Comparison of ENCODE assay signal across 32 mouse cellular contexts in genomic region chr15:62907181-62907580, GRCm38 (mm10).
"Had no signal": no experiment of that assay in that cellular context is flagged by ENCODE, and none has a peak within 500 bp of the region (broad histone marks: within the 10 kb centered on the region; RNA-seq: fewer than 3 reads in every experiment).

No protein-coding gene starts in this region.

- H3K27ac ChIP-seq: limb, embryonic 10.5 days; limb, embryonic 12.5 days; limb, embryonic 13.5 days; limb, embryonic 15.5 days; liver, embryonic 12.5 days; liver, embryonic 13.5 days; liver, embryonic 14.5 days; liver, embryonic 15.5 days; lung, embryonic 15.5 days; macrophage; midbrain, embryonic 10.5 days; midbrain, embryonic 12.5 days; midbrain, embryonic 13.5 days; midbrain, embryonic 15.5 days; neural tube, embryonic 12.5 days had no signal

- ATAC-seq: liver, embryonic 12.5 days; liver, postnatal 0 days; lung, postnatal 0 days; midbrain, embryonic 13.5 days; midbrain, embryonic 15.5 days; midbrain, embryonic 16.5 days had no signal

- H3K9me3 ChIP-seq: limb, embryonic 10.5 days; limb, embryonic 12.5 days; limb, embryonic 13.5 days; limb, embryonic 15.5 days; liver, embryonic 12.5 days; liver, embryonic 13.5 days; liver, embryonic 15.5 days; lung, embryonic 15.5 days; midbrain, embryonic 10.5 days; midbrain, embryonic 12.5 days; midbrain, embryonic 13.5 days; midbrain, embryonic 15.5 days; neural tube, embryonic 12.5 days had no signal

- H3K27me3 ChIP-seq: limb, embryonic 12.5 days; limb, embryonic 13.5 days; limb, embryonic 15.5 days; liver, embryonic 12.5 days; liver, embryonic 13.5 days; liver, embryonic 15.5 days; lung, embryonic 15.5 days; megakaryocyte, embryonic 14.5 days; neural tube, embryonic 12.5 days had no signal

- H3K4me3 ChIP-seq: limb, embryonic 10.5 days; limb, embryonic 12.5 days; limb, embryonic 13.5 days; limb, embryonic 15.5 days; liver, embryonic 12.5 days; liver, embryonic 13.5 days; liver, embryonic 15.5 days; lung, embryonic 15.5 days; megakaryocyte, embryonic 14.5 days; midbrain, embryonic 10.5 days; midbrain, embryonic 12.5 days; midbrain, embryonic 13.5 days; midbrain, embryonic 15.5 days; myocyte; neural tube, embryonic 12.5 days had no signal

- DNase-seq: left cerebral cortex, postnatal 4 days; liver; liver, embryonic 13.5 days; liver, postnatal 0 days; lung, adult 18-20 months; lung, adult 2 months; lung, embryonic 14.5 days; lung, postnatal 10 days; lung, postnatal 14 days; lung, postnatal 36 days; lung, postnatal 4 days; midbrain, embryonic 14.5 days had no signal

- H3K9ac ChIP-seq: limb, embryonic 12.5 days; limb, embryonic 13.5 days; limb, embryonic 15.5 days; liver, embryonic 12.5 days; liver, embryonic 13.5 days; liver, embryonic 14.5 days; liver, embryonic 15.5 days; liver, postnatal 0 days; lung, embryonic 14.5 days; lung, embryonic 15.5 days; midbrain, embryonic 12.5 days; midbrain, embryonic 13.5 days; midbrain, embryonic 15.5 days; neural tube, embryonic 12.5 days had no signal

- H3K36me3 ChIP-seq: limb, embryonic 10.5 days; limb, embryonic 12.5 days; limb, embryonic 13.5 days; limb, embryonic 15.5 days; liver, embryonic 12.5 days; liver, embryonic 13.5 days; liver, embryonic 15.5 days; lung, embryonic 15.5 days; midbrain, embryonic 10.5 days; midbrain, embryonic 12.5 days; midbrain, embryonic 13.5 days; midbrain, embryonic 15.5 days; neural tube, embryonic 12.5 days had no signal

- H3K4me2 ChIP-seq: limb, embryonic 12.5 days; limb, embryonic 13.5 days; limb, embryonic 15.5 days; liver, embryonic 11.5 days; liver, embryonic 12.5 days; liver, embryonic 13.5 days; liver, embryonic 15.5 days; lung, embryonic 14.5 days; lung, embryonic 15.5 days; midbrain, embryonic 11.5 days; midbrain, embryonic 12.5 days; midbrain, embryonic 13.5 days; midbrain, embryonic 15.5 days; neural tube, embryonic 12.5 days had no signal

- H3K4me1 ChIP-seq: liver, embryonic 13.5 days; liver, embryonic 15.5 days had no signal
